Comparison of ENCODE assay signal across 29 mouse cellular contexts in genomic region chr11:35372410-35372809, GRCm38 (mm10).
DNase-seq lines count a peak whose midpoint lies in the region; ATAC-seq and TF ChIP-seq lines count a peak whose summit lies in the region.
"Had no signal": no experiment of that assay in that cellular context is flagged by ENCODE, and none has a peak within 500 bp of the region (broad histone marks: within the 10 kb centered on the region; RNA-seq: fewer than 3 reads in every experiment).

No protein-coding gene starts in this region.

- no peaks in the 10 kb centered on the region for H3K4me1 ChIP-seq in forebrain, postnatal 0 days (ENCODE audit: insufficient read depth)
- no peaks in the 10 kb centered on the region for H3K4me1 ChIP-seq in forebrain, embryonic 16.5 days (replicated peaks; ENCODE audit: control insufficient read depth, insufficient read depth, low read length)
- no peaks in the 10 kb centered on the region for H3K4me1 ChIP-seq in midbrain, postnatal 0 days (ENCODE audit: insufficient read depth, low read length)
- H3K4me1 ChIP-seq in midbrain, embryonic 11.5 days (ENCODE audit: control insufficient read depth, insufficient read depth, low read length), result peaks cover 3% of the 10 kb centered on the region; the same call in 1 of the 2 replicates
- H3K4me1 ChIP-seq: liver, embryonic 12.5 days; midbrain, embryonic 12.5 days had no signal

- H3K9me3 ChIP-seq in forebrain, postnatal 0 days (ENCODE audit: low read length), result 0 out of 2 replicates have a peak, but pooled peaks cover 4% of the 10 kb centered on the region
- H3K9me3 ChIP-seq in forebrain, embryonic 16.5 days (ENCODE audit: control insufficient read depth, low read length), result peaks cover 3% of the 10 kb centered on the region
- H3K9me3 ChIP-seq in midbrain, postnatal 0 days (ENCODE audit: low read length), result 0 out of 2 replicates have a peak, but pooled peaks cover 3% of the 10 kb centered on the region
- peaks cover 3% of the 10 kb centered on the region; the same call in 1 of the 2 replicates for H3K9me3 ChIP-seq in midbrain, embryonic 11.5 days (ENCODE audit: control insufficient read depth, low read length)
- H3K9me3 ChIP-seq: heart, embryonic 10.5 days; heart, embryonic 15.5 days had no signal

- ATAC-seq in forebrain, postnatal 0 days, result no peak
- ATAC-seq in forebrain, embryonic 16.5 days, result no peak
- ATAC-seq in midbrain, postnatal 0 days (ENCODE audit: low FRiP score), result no peak
- no peak for ATAC-seq in midbrain, embryonic 11.5 days (ENCODE audit: low FRiP score)
- ATAC-seq: forebrain, embryonic 14.5 days; liver, embryonic 12.5 days had no signal

- no peak overlapping the region for H3K9ac ChIP-seq in forebrain, postnatal 0 days
- no peak overlapping the region for H3K9ac ChIP-seq in forebrain, embryonic 16.5 days (replicated peaks; ENCODE audit: low read depth, low read length)
- H3K9ac ChIP-seq in midbrain, postnatal 0 days (replicated peaks; ENCODE audit: low read length, poor library complexity, severe bottlenecking), result no peak overlapping the region
- H3K9ac ChIP-seq in midbrain, embryonic 11.5 days (ENCODE audit: low read length), result no peak overlapping the region
- H3K9ac ChIP-seq: embryonic facial prominence, embryonic 12.5 days; heart, embryonic 15.5 days; hindbrain, embryonic 12.5 days; limb, embryonic 13.5 days; liver, embryonic 12.5 days; midbrain, embryonic 12.5 days; neural tube, embryonic 13.5 days had no signal

- H3K27ac ChIP-seq in forebrain, postnatal 0 days (ENCODE audit: low read depth, low read length), result no peak overlapping the region
- H3K27ac ChIP-seq in forebrain, embryonic 16.5 days (ENCODE audit: low read length), result no peak overlapping the region
- peak overlapping the region; percentile 92; the same call in 1 of the 2 replicates for H3K27ac ChIP-seq in layer of hippocampus, adult 2 months
- H3K27ac ChIP-seq in midbrain, postnatal 0 days (ENCODE audit: low read depth, low read length), result no peak overlapping the region
- H3K27ac ChIP-seq in midbrain, embryonic 11.5 days (ENCODE audit: low read depth, low read length), result no peak overlapping the region
- H3K27ac ChIP-seq: embryonic facial prominence, embryonic 12.5 days; heart, embryonic 10.5 days; heart, embryonic 15.5 days; hindbrain, embryonic 12.5 days; limb, embryonic 13.5 days; liver, embryonic 12.5 days; midbrain, embryonic 12.5 days; neural tube, embryonic 13.5 days had no signal

- peak; percentile 25; the same call in 1 of the 2 replicates for TF ChIP-seq CTCF in forebrain, postnatal 0 days (IDR thresholded peaks at IDR 0.05; ENCODE audit: low read depth)
- peak; percentile 54 for TF ChIP-seq CTCF in layer of hippocampus, adult 2 months (conservative IDR thresholded peaks at IDR 0.05)
- peak; percentile 22; the same call in 1 of the 2 replicates for TF ChIP-seq CTCF in midbrain, postnatal 0 days (IDR thresholded peaks at IDR 0.05)

- WGBS in forebrain, postnatal 0 days, result 96% methylated on average over 3 of the region's 3 CpGs
- 95% methylated on average over 3 of the region's 3 CpGs for WGBS in forebrain, embryonic 16.5 days
- 91% methylated on average over 3 of the region's 3 CpGs for WGBS in midbrain, postnatal 0 days
- WGBS in midbrain, embryonic 11.5 days, result 92% methylated on average over 3 of the region's 3 CpGs

- H3K36me3 ChIP-seq in forebrain, postnatal 0 days (ENCODE audit: insufficient read depth), result no peaks in the 10 kb centered on the region
- H3K36me3 ChIP-seq in forebrain, embryonic 16.5 days (ENCODE audit: control insufficient read depth, insufficient read depth), result no peaks in the 10 kb centered on the region
- no peaks in the 10 kb centered on the region for H3K36me3 ChIP-seq in midbrain, postnatal 0 days (ENCODE audit: insufficient read depth, low read length)
- H3K36me3 ChIP-seq in midbrain, embryonic 11.5 days (ENCODE audit: control insufficient read depth, insufficient read depth, low read length), result no peaks in the 10 kb centered on the region
- H3K36me3 ChIP-seq: embryonic facial prominence, embryonic 12.5 days; heart, embryonic 15.5 days; hindbrain, embryonic 12.5 days; liver, embryonic 12.5 days; midbrain, embryonic 12.5 days; neural tube, embryonic 13.5 days had no signal

- no peak overlapping the region for H3K4me3 ChIP-seq in forebrain, postnatal 0 days (ENCODE audit: low read depth, low read length)
- no peak overlapping the region for H3K4me3 ChIP-seq in forebrain, embryonic 16.5 days (replicated peaks; ENCODE audit: low read length)
- H3K4me3 ChIP-seq in layer of hippocampus, adult 2 months, result no peak overlapping the region
- H3K4me3 ChIP-seq in midbrain, postnatal 0 days (ENCODE audit: low read depth, low read length), result no peak overlapping the region
- H3K4me3 ChIP-seq in midbrain, embryonic 11.5 days (ENCODE audit: low read depth, low read length), result no peak overlapping the region
- H3K4me3 ChIP-seq: embryonic facial prominence, embryonic 12.5 days; heart, embryonic 10.5 days; heart, embryonic 15.5 days; hindbrain, embryonic 12.5 days; limb, embryonic 13.5 days; liver, embryonic 12.5 days; midbrain, embryonic 12.5 days; neural tube, embryonic 13.5 days had no signal

- DNase-seq in forebrain, postnatal 0 days, result no peak
- DNase-seq in layer of hippocampus, adult 2 months (ENCODE audit: low spot score in 2 of 2), result no peak
- no peak for DNase-seq in layer of hippocampus, adult 9-10 months (ENCODE audit: low spot score)
- DNase-seq in midbrain, postnatal 0 days (ENCODE audit: low spot score), result no peak
- no peak for DNase-seq in midbrain, embryonic 11.5 days (ENCODE audit: low spot score, missing footprints)
- no peak for DNase-seq in urinary bladder, adult 2 months (ENCODE audit: low spot score)
- no peak for DNase-seq in gastrocnemius, adult 18-20 months (ENCODE audit: low spot score)
- DNase-seq: adrenal gland, postnatal 14 days; cerebellum, adult 11 months; cerebellum, adult 9-10 months; cerebellum, postnatal 36 days; gastrocnemius, postnatal 14 days; heart, postnatal 36 days; kidney, adult 11 months; kidney, postnatal 25 days; lung, adult 2 months; lung, postnatal 36 days; thymus, postnatal 4 days had no signal

- H3K27me3 ChIP-seq in forebrain, postnatal 0 days (ENCODE audit: insufficient read depth, low read length), result no peaks in the 10 kb centered on the region
- H3K27me3 ChIP-seq in forebrain, embryonic 16.5 days (replicated peaks; ENCODE audit: control insufficient read depth, insufficient read depth, low read length), result peaks cover 4% of the 10 kb centered on the region; the same call in 1 of the 2 replicates
- peaks cover 19% of the 10 kb centered on the region; the same call in 1 of the 2 replicates for H3K27me3 ChIP-seq in midbrain, postnatal 0 days (ENCODE audit: insufficient read depth, low read length)
- H3K27me3 ChIP-seq in midbrain, embryonic 11.5 days (ENCODE audit: control insufficient read depth, insufficient read depth, low read length), result peaks cover 34% of the 10 kb centered on the region
- H3K27me3 ChIP-seq: CH12.LX; heart, embryonic 15.5 days; limb, embryonic 13.5 days; liver, embryonic 12.5 days had no signal

- no peak overlapping the region for H3K4me2 ChIP-seq in forebrain, postnatal 0 days (ENCODE audit: low read depth)
- H3K4me2 ChIP-seq in forebrain, embryonic 16.5 days (ENCODE audit: low read length), result no peak overlapping the region
- no peak overlapping the region for H3K4me2 ChIP-seq in midbrain, postnatal 0 days (ENCODE audit: low read depth, low read length, poor library complexity, severe bottlenecking)
- no peak overlapping the region for H3K4me2 ChIP-seq in midbrain, embryonic 11.5 days
- H3K4me2 ChIP-seq: embryonic facial prominence, embryonic 12.5 days; heart, embryonic 15.5 days; hindbrain, embryonic 12.5 days; limb, embryonic 13.5 days; liver, embryonic 12.5 days; midbrain, embryonic 12.5 days; neural tube, embryonic 13.5 days had no signal
